Mouse (Mus musculus): Measurements from ENCODE around the gene Cds2. TPM values are rescaled to one million over a fixed set of nuclear protein-coding genes. Genes with fewer than 3 reads are reported as not detected.
"Not testable (repeated sequence)": the region's sequence is repeated elsewhere in the genome, so short reads cannot be mapped to it uniquely, and the experiment has no call there.

Cds2 gene
- polyA plus RNA-seq, 1 experiment, result 30.3 TPM

GRCm38 (mm10) chr2:132233985-132234765 is 28.8 kb upstream of the Cds2 start:
- no peak for TF ChIP-seq USF1 (IDR thresholded peaks at IDR 0.05; ENCODE audit: low read depth)
- TF ChIP-seq E2F4 (IDR thresholded peaks at IDR 0.05; ENCODE audit: insufficient read depth), result no peak
- TF ChIP-seq POLR2AphosphoS2 (IDR thresholded peaks at IDR 0.05; ENCODE audit: insufficient read length, low read depth), result no peak
- TF ChIP-seq MYOG (IDR thresholded peaks at IDR 0.05; ENCODE audit: control insufficient read depth in 1 of 3, insufficient read depth in 1 of 3, insufficient read length in 2 of 3, low read depth in 2 of 3), result no peak
- TF ChIP-seq CEBPB (IDR thresholded peaks at IDR 0.05; ENCODE audit: insufficient read depth, poor library complexity, severe bottlenecking), result no peak
- no peak for TF ChIP-seq REST (IDR thresholded peaks at IDR 0.05; ENCODE audit: insufficient read depth, insufficient read length)
- no peak for TF ChIP-seq SRF (IDR thresholded peaks at IDR 0.05; ENCODE audit: control insufficient read depth, insufficient read length, low read depth)
- TF ChIP-seq MYOD1 (IDR thresholded peaks at IDR 0.05; ENCODE audit: control insufficient read depth in 1 of 3, insufficient read length in 2 of 3, low read depth in 2 of 3), result no peak
- no peak for TF ChIP-seq TCF3 (IDR thresholded peaks at IDR 0.05; ENCODE audit: insufficient read length, low read depth)
- no peak for TF ChIP-seq TCF12 (IDR thresholded peaks at IDR 0.05; ENCODE audit: insufficient read depth, poor library complexity, severe bottlenecking)
- no peak for TF ChIP-seq POLR2A (IDR thresholded peaks at IDR 0.05; ENCODE audit: insufficient read length, low read depth)
- no peak for TF ChIP-seq MAX (IDR thresholded peaks at IDR 0.05; ENCODE audit: low read depth)
- no peak overlapping the region for H3K4me3 ChIP-seq
- no peak overlapping the region for H3ac ChIP-seq (ENCODE audit: control insufficient read depth, insufficient read length)
- no peaks in the 10 kb centered on the region for H3K36me3 ChIP-seq (ENCODE audit: control insufficient read depth, insufficient read depth)
- no peaks in the 10 kb centered on the region for H3K27me3 ChIP-seq (ENCODE audit: control insufficient read depth, insufficient read depth, insufficient read length)
- H3K79me2 ChIP-seq (ENCODE audit: control insufficient read depth, insufficient read depth), result no peaks in the 10 kb centered on the region
- H3K4me2 ChIP-seq (ENCODE audit: low read depth), result no peak overlapping the region

- Histone ChIP-seq H3K36me3 (ENCODE audit: control insufficient read depth, insufficient read depth) (no peaks in the 10 kb centered on the region), H3K79me2 (ENCODE audit: control insufficient read depth, insufficient read depth) (no peaks in the 10 kb centered on the region), H3K27me3 (ENCODE audit: control insufficient read depth, insufficient read depth, insufficient read length) (no peaks in the 10 kb centered on the region)
Observed at GRCm38 (mm10) chr2:132235291-132235690, 27.7 kb upstream of the Cds2 start.

GRCm38 (mm10) chr2:132235975-132236374 is 27.0 kb upstream of the Cds2 start:
- H3ac ChIP-seq (ENCODE audit: control insufficient read depth, insufficient read length), result no peak overlapping the region
- no peaks in the 10 kb centered on the region for H3K27me3 ChIP-seq (ENCODE audit: control insufficient read depth, insufficient read depth, insufficient read length)
- H3K4me2 ChIP-seq (ENCODE audit: low read depth), result no peak overlapping the region
- no peaks in the 10 kb centered on the region for H3K36me3 ChIP-seq (ENCODE audit: control insufficient read depth, insufficient read depth)
- H3K4me3 ChIP-seq, result no peak overlapping the region
- no peaks in the 10 kb centered on the region for H3K79me2 ChIP-seq (ENCODE audit: control insufficient read depth, insufficient read depth)
- TF ChIP-seq USF1 (IDR thresholded peaks at IDR 0.05; ENCODE audit: low read depth) (no peak), E2F4 (IDR thresholded peaks at IDR 0.05; ENCODE audit: insufficient read depth) (no peak), CEBPB (IDR thresholded peaks at IDR 0.05; ENCODE audit: insufficient read depth, poor library complexity, severe bottlenecking) (no peak), REST (IDR thresholded peaks at IDR 0.05; ENCODE audit: insufficient read depth, insufficient read length) (no peak), SRF (IDR thresholded peaks at IDR 0.05; ENCODE audit: control insufficient read depth, insufficient read length, low read depth) (no peak), TCF12 (IDR thresholded peaks at IDR 0.05; ENCODE audit: insufficient read depth, poor library complexity, severe bottlenecking) (no peak), MAX (IDR thresholded peaks at IDR 0.05; ENCODE audit: low read depth) (no peak), MYOG (IDR thresholded peaks at IDR 0.05; ENCODE audit: control insufficient read depth in 1 of 3, insufficient read depth in 1 of 3, insufficient read length in 2 of 3, low read depth in 2 of 3) (no peak), POLR2A (IDR thresholded peaks at IDR 0.05; ENCODE audit: insufficient read length, low read depth) (no peak)

More at GRCm38 (mm10) chr2:132235291-132235690, 27.7 kb upstream of the Cds2 start:
- H3ac ChIP-seq (ENCODE audit: control insufficient read depth, insufficient read length), result no peak overlapping the region
- H3K4me2 ChIP-seq (ENCODE audit: low read depth), result no peak overlapping the region
- H3K4me3 ChIP-seq, result no peak overlapping the region
- TF ChIP-seq E2F4 (IDR thresholded peaks at IDR 0.05; ENCODE audit: insufficient read depth) (no peak), MYOD1 (IDR thresholded peaks at IDR 0.05; ENCODE audit: control insufficient read depth in 1 of 3, insufficient read length in 2 of 3, low read depth in 2 of 3) (no peak), CEBPB (IDR thresholded peaks at IDR 0.05; ENCODE audit: insufficient read depth, poor library complexity, severe bottlenecking) (no peak), MAX (IDR thresholded peaks at IDR 0.05; ENCODE audit: low read depth) (no peak), POLR2AphosphoS2 (IDR thresholded peaks at IDR 0.05; ENCODE audit: insufficient read length, low read depth) (no peak), SRF (IDR thresholded peaks at IDR 0.05; ENCODE audit: control insufficient read depth, insufficient read length, low read depth) (no peak), USF1 (IDR thresholded peaks at IDR 0.05; ENCODE audit: low read depth) (no peak), POLR2A (IDR thresholded peaks at IDR 0.05; ENCODE audit: insufficient read length, low read depth) (no peak), MYOG (IDR thresholded peaks at IDR 0.05; ENCODE audit: control insufficient read depth in 1 of 3, insufficient read depth in 1 of 3, insufficient read length in 2 of 3, low read depth in 2 of 3) (no peak), TCF12 (IDR thresholded peaks at IDR 0.05; ENCODE audit: insufficient read depth, poor library complexity, severe bottlenecking) (no peak), TCF3 (IDR thresholded peaks at IDR 0.05; ENCODE audit: insufficient read length, low read depth) (no peak), REST (IDR thresholded peaks at IDR 0.05; ENCODE audit: insufficient read depth, insufficient read length) (no peak)

GRCm38 (mm10) chr2:132239434-132239833 is 23.5 kb upstream of the Cds2 start:
- H3K79me2 ChIP-seq (ENCODE audit: control insufficient read depth, insufficient read depth); H3K4me3 ChIP-seq; H3ac ChIP-seq (ENCODE audit: control insufficient read depth, insufficient read length); H3K27me3 ChIP-seq (ENCODE audit: control insufficient read depth, insufficient read depth, insufficient read length); H3K4me2 ChIP-seq (ENCODE audit: low read depth): not testable (repeated sequence)
- peaks cover 20% of the 10 kb centered on the region for H3K36me3 ChIP-seq (ENCODE audit: control insufficient read depth, insufficient read depth)

GRCm38 (mm10) chr2:132240457-132240856 is 22.5 kb upstream of the Cds2 start:
- H3K4me2 ChIP-seq (ENCODE audit: low read depth); H3K4me3 ChIP-seq; H3K79me2 ChIP-seq (ENCODE audit: control insufficient read depth, insufficient read depth); H3ac ChIP-seq (ENCODE audit: control insufficient read depth, insufficient read length); H3K27me3 ChIP-seq (ENCODE audit: control insufficient read depth, insufficient read depth, insufficient read length): not testable (repeated sequence)
- peaks cover 21% of the 10 kb centered on the region for H3K36me3 ChIP-seq (ENCODE audit: control insufficient read depth, insufficient read depth)
